Mouse (Mus musculus) erythroblast, adult 5-6 weeks (primary cell): ENCODE measurements around the gene Dcn. TPM values are rescaled to one million over a fixed set of nuclear protein-coding genes. Genes with fewer than 3 reads are reported as not detected.

ENCODE experiments used
- ATAC-seq: replicated peaks from 2 replicates; pipeline ENCODE4 v1.8.0; 2016; ENCODE audit warnings: moderate number of reproducible peaks, mild to moderate bottlenecking, moderate TSS enrichment, inconsistent platforms; ENCODE audit not compliant: poor library complexity, low FRiP score, severe bottlenecking
- total RNA-seq, 2 experiments: library from RNA; stranded (forward) in 1 of 2; stranded (reverse) in 1 of 2; fragments of 150-400 nt in 1 of 2; fragments of 200-764, 138-1000 nt in 1 of 2; gene quantifications; 2 replicates each; pipeline versions ENCODE4 v1.2.3 to v1.2.4; 2015 to 2017; ENCODE audit warnings: low replicate concordance in 2 of 2

Dcn gene
- total RNA-seq, 2 experiments from 2014 or later, result under 0.01 TPM; not detected in 1

GRCm38 (mm10) chr10:97536921-97537320 is 57.5 kb downstream of the Dcn start:
- no peak for ATAC-seq

- ATAC-seq, result no peak
Observed at GRCm38 (mm10) chr10:97538202-97538601, 58.8 kb downstream of the Dcn start.

DNA sequence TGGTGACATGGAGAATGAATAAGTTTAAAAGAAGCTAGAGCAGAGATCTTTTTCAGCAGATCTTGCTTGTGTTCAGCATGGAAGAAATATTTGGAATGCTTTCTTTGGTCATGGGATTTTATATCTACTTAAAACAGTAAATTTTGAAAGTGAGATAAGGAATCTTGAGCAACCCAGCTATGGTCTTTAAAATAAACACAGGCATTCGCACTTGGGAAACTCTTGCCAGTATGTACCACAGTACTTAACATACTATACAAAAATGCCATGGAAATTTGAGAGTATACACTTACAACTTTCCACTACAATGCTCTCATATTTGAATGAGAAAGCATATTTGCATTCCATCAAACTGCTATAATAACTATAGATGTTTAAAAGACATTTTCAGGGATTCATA is 68.3 kb downstream of the Dcn start:
- no peak for ATAC-seq

DNA sequence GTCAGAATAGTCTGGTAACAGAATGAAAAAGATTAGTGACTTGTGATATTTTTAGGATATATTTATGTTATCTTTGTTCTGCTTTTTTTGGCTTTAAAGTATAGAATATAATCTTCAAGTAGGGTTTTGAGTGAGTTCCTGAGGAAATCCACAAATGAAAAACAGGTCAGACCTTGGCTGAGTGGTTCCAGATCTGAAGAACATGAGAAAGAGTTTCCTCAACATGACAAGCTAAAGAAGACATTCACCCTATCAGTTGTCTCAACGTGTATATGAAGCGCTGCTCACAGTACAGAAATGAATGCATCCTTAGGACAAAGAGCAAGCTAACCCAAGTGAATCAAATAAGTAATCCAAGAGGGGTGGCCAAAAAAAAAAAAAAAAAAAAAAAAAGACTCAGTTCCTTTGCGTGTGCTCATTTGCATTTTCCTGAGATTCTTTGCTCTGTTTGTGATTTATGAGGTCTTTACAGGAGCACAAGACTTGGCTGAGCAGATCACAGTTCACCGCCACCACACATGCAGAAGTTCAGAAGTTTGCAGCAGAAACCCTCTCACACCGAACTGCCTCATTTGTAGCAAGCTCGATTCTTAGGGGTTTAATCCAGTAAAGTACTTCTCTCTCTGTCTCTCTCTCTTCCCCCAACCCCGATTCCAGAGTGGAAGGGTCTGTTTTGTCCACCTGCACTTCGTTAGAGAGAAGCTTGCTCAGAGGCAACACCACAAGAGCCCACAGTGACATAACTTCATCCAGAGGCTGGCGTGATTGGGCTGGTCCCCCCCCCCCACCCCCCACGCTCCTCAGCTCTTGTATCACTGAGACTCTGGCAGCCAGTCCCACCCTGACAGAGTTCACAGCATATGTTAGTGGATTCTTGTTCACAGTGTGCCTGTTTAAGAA is 85.8 kb downstream of the Dcn start, which contains the start of gene Lum:
Lum (plus strand) TSS at position 172 of the 900 bp plus-strand sequence.
- no peak for ATAC-seq

GRCm38 (mm10) chr10:97567489-97568135 is 88.2 kb downstream of the Dcn start:
- no peak for ATAC-seq

Other genes starting within 250 kb of the Dcn start
- gene Lum, start 85.5 kb downstream of the Dcn start, total RNA-seq (2015; ENCODE audit: low replicate concordance), result not detected in 2 replicates
- gene Lum, start 85.5 kb downstream of the Dcn start, total RNA-seq (2017; ENCODE audit: low replicate concordance), result not detected in 2 replicates
- gene Kera, start 127.3 kb downstream of the Dcn start, total RNA-seq (2015; ENCODE audit: low replicate concordance), result not detected in 2 replicates
- gene Kera, start 127.3 kb downstream of the Dcn start, total RNA-seq (2017; ENCODE audit: low replicate concordance), result not detected in 2 replicates
- gene Epyc, start 164.5 kb downstream of the Dcn start, total RNA-seq (2015; ENCODE audit: low replicate concordance), result not detected in 2 replicates
- not detected in 2 replicates for gene Epyc, start 164.5 kb downstream of the Dcn start, total RNA-seq (2017; ENCODE audit: low replicate concordance)
- not detected in 2 replicates for gene Ccer1, start 213.4 kb downstream of the Dcn start, total RNA-seq (2015; ENCODE audit: low replicate concordance)
- gene Ccer1, start 213.4 kb downstream of the Dcn start, total RNA-seq (2017; ENCODE audit: low replicate concordance), result 0.70 TPM in 1 of 2 replicates, not detected in the other
- gene C030005K15Rik, start 247.1 kb downstream of the Dcn start, total RNA-seq (2015; ENCODE audit: low replicate concordance), result not detected in 2 replicates
- not detected in 2 replicates for gene C030005K15Rik, start 247.1 kb downstream of the Dcn start, total RNA-seq (2017; ENCODE audit: low replicate concordance)